ENCODE assay signal across 16 mouse cellular contexts in the genomic region with DNA sequence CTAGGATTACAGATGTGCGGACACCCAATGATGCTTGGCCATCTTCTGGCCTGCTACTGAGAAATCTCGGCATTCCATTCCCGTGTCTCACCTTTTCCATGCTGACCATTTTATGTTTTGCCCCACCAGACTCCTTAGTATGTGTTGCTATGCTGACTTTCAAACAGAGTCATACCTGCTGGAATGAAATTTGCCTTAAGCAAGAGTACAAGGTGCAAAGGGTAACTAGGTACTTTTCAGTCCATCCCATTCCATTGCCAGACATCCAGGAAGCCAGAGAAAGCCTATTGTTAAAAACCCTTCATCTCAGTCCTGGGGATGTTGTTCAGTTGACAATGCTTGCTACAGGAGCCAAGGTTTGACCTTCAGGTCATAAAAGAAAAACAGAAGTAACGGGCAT.
"Had no signal": no experiment of that assay in that cellular context is flagged by ENCODE, and none has a peak within 500 bp of the region (broad histone marks: within the 10 kb centered on the region; RNA-seq: fewer than 3 reads in every experiment).

No protein-coding gene starts in this region.

- ATAC-seq: hindbrain, postnatal 0 days; inflammation-experienced regulatory T-cells, adult 6 months; liver, embryonic 12.5 days had no signal

- DNase-seq: kidney, postnatal 10 days; layer of hippocampus, postnatal 36 days; lung, adult 18-20 months; lung, postnatal 10 days; lung, postnatal 36 days; midbrain, embryonic 14.5 days; thymus, postnatal 25 days had no signal

- H3K9me3 ChIP-seq: liver, embryonic 12.5 days; liver, embryonic 15.5 days; lung, embryonic 15.5 days; midbrain, embryonic 10.5 days; stomach, embryonic 15.5 days had no signal

- H3K27me3 ChIP-seq: liver, embryonic 12.5 days; liver, embryonic 15.5 days; lung, embryonic 15.5 days; megakaryocyte, embryonic 14.5 days; stomach, embryonic 15.5 days had no signal

- H3K4me3 ChIP-seq: left cerebral cortex, adult 2 months; liver, embryonic 12.5 days; liver, embryonic 15.5 days; lung, embryonic 15.5 days; megakaryocyte, embryonic 14.5 days; midbrain, embryonic 10.5 days; stomach, embryonic 15.5 days had no signal

- H3K27ac ChIP-seq: hindbrain, postnatal 0 days; left cerebral cortex, adult 2 months; liver, embryonic 12.5 days; liver, embryonic 15.5 days; lung, embryonic 15.5 days; midbrain, embryonic 10.5 days; stomach, embryonic 15.5 days had no signal

- H3K4me1 ChIP-seq: liver, embryonic 12.5 days; liver, embryonic 15.5 days; lung, embryonic 15.5 days; megakaryocyte, embryonic 14.5 days; midbrain, embryonic 10.5 days; stomach, embryonic 15.5 days had no signal

- H3K4me2 ChIP-seq: liver, embryonic 12.5 days; liver, embryonic 15.5 days; lung, embryonic 15.5 days; stomach, embryonic 15.5 days had no signal

- H3K36me3 ChIP-seq: liver, embryonic 12.5 days; liver, embryonic 15.5 days; lung, embryonic 15.5 days; midbrain, embryonic 10.5 days; stomach, embryonic 15.5 days had no signal

- H3K9ac ChIP-seq: liver, embryonic 12.5 days; liver, embryonic 15.5 days; lung, embryonic 15.5 days; stomach, embryonic 15.5 days had no signal
